17 mouse cellular contexts compared by ENCODE assay signal in genomic region chr5:99562096-99562495, GRCm38 (mm10).
DNase-seq lines count a peak whose midpoint lies in the region; ATAC-seq and TF ChIP-seq lines count a peak whose summit lies in the region.
"Had no signal": no experiment of that assay in that cellular context is flagged by ENCODE, and none has a peak within 500 bp of the region (broad histone marks: within the 10 kb centered on the region; RNA-seq: fewer than 3 reads in every experiment).

No protein-coding gene starts in this region.

- no peak overlapping the region for H3K4me3 ChIP-seq in heart, postnatal 0 days (ENCODE audit: low read depth, low read length)
- H3K4me3 ChIP-seq in limb, embryonic 10.5 days = no peak overlapping the region
- H3K4me3 ChIP-seq in liver, embryonic 13.5 days (replicated peaks) = no peak overlapping the region
- H3K4me3 ChIP-seq: embryonic facial prominence, embryonic 10.5 days; forebrain, embryonic 13.5 days; hindbrain, embryonic 13.5 days had no signal

- H3K36me3 ChIP-seq in heart, postnatal 0 days (replicated peaks; ENCODE audit: control insufficient read depth, insufficient read depth, low read length) = no peaks in the 10 kb centered on the region
- no peaks in the 10 kb centered on the region for H3K36me3 ChIP-seq in limb, embryonic 10.5 days
- no peaks in the 10 kb centered on the region for H3K36me3 ChIP-seq in liver, embryonic 13.5 days
- H3K36me3 ChIP-seq: embryonic facial prominence, embryonic 10.5 days; hindbrain, embryonic 13.5 days had no signal

- H3K4me1 ChIP-seq in heart, postnatal 0 days (ENCODE audit: control insufficient read depth, insufficient read depth) = no peaks in the 10 kb centered on the region; the same call in 1 of the 2 replicates
- H3K4me1 ChIP-seq in limb, embryonic 10.5 days = peaks cover 66% of the 10 kb centered on the region
- no peaks in the 10 kb centered on the region for H3K4me1 ChIP-seq in liver, embryonic 13.5 days (replicated peaks)

- no peak overlapping the region for H3K4me2 ChIP-seq in heart, postnatal 0 days (ENCODE audit: low read depth, low read length)
- H3K4me2 ChIP-seq in liver, embryonic 13.5 days = no peak overlapping the region
- H3K4me2 ChIP-seq: forebrain, embryonic 13.5 days; hindbrain, embryonic 13.5 days had no signal

- intact Hi-C loops in heart, postnatal 25 days (cut with DNase I) = no loop called here

- WGBS in heart, postnatal 0 days = 34% methylated on average over 6 of the region's 6 CpGs
- WGBS in limb, embryonic 10.5 days = 79% methylated on average over 6 of the region's 6 CpGs
- WGBS in liver, embryonic 13.5 days (ENCODE audit: insufficient replicate concordance) = 23% methylated on average over 6 of the region's 6 CpGs

- TF ChIP-seq EP300 in heart, postnatal 0 days (IDR thresholded peaks at IDR 0.05; ENCODE audit: low read depth) = no peak

- no peaks in the 10 kb centered on the region for H3K9me3 ChIP-seq in heart, postnatal 0 days (replicated peaks; ENCODE audit: control insufficient read depth, low read length)
- no peaks in the 10 kb centered on the region for H3K9me3 ChIP-seq in limb, embryonic 10.5 days (replicated peaks)
- no peaks in the 10 kb centered on the region for H3K9me3 ChIP-seq in liver, embryonic 13.5 days (replicated peaks)
- H3K9me3 ChIP-seq: embryonic facial prominence, embryonic 10.5 days; forebrain, embryonic 13.5 days; hindbrain, embryonic 13.5 days had no signal

- H3K27ac ChIP-seq in heart, postnatal 0 days (ENCODE audit: low read depth) = no peak overlapping the region
- H3K27ac ChIP-seq in limb, embryonic 10.5 days = peak overlapping the region; percentile 42; the same call in 1 of the 2 replicates
- no peak overlapping the region for H3K27ac ChIP-seq in liver, embryonic 13.5 days
- H3K27ac ChIP-seq: embryonic facial prominence, embryonic 10.5 days; forebrain, embryonic 13.5 days; hindbrain, embryonic 13.5 days; hindbrain, postnatal 0 days had no signal

- no peaks in the 10 kb centered on the region for H3K27me3 ChIP-seq in heart, postnatal 0 days (ENCODE audit: control insufficient read depth, insufficient read depth, low read length)
- no peaks in the 10 kb centered on the region for H3K27me3 ChIP-seq in limb, embryonic 10.5 days (ENCODE audit: low read depth, poor library complexity, severe bottlenecking)
- H3K27me3 ChIP-seq in liver, embryonic 13.5 days = no peaks in the 10 kb centered on the region

- H3K9ac ChIP-seq in heart, postnatal 0 days (replicated peaks; ENCODE audit: low read depth, low read length) = no peak overlapping the region
- H3K9ac ChIP-seq in liver, embryonic 13.5 days = no peak overlapping the region
- H3K9ac ChIP-seq: forebrain, embryonic 13.5 days; forebrain, postnatal 0 days; hindbrain, embryonic 13.5 days had no signal

- no peak for TF ChIP-seq CTCF in heart, postnatal 0 days (IDR thresholded peaks at IDR 0.05; ENCODE audit: low read depth)

- peak; percentile 16 for DNase-seq in heart, postnatal 0 days (ENCODE audit: low spot score)
- DNase-seq in heart, postnatal 25 days (ENCODE audit: low spot score) = no peak
- no peak for DNase-seq in limb, embryonic 10.5 days (ENCODE audit: low spot score)
- no peak for DNase-seq in liver, embryonic 13.5 days
- DNase-seq in urinary bladder, postnatal 10 days (ENCODE audit: low spot score) = no peak
- no peak for DNase-seq in adrenal gland, postnatal 14 days
- DNase-seq: adrenal gland, adult 8-10 months; cerebellum, adult 11-12 months; cerebellum, adult 9-11 months; cerebellum, postnatal 36 days; forebrain, postnatal 0 days; gastrocnemius, postnatal 14 days had no signal

- no peak; the same call in 1 of the 2 replicates for ATAC-seq in heart, postnatal 0 days (ENCODE audit: insufficient read depth, low read depth)
- ATAC-seq in liver, embryonic 13.5 days (ENCODE audit: low read depth) = peak; percentile 29; the same call in 1 of the 2 replicates
- ATAC-seq in megakaryocyte-erythroid progenitor cell, adult 5-6 weeks (replicated peaks; ENCODE audit: low FRiP score, low TSS enrichment, poor library complexity, severe bottlenecking) = peak; percentile 68
- ATAC-seq: forebrain, embryonic 13.5 days; forebrain, postnatal 0 days; hindbrain, postnatal 0 days had no signal
